Mouse (Mus musculus): ENCODE results near the gene Gm498. TPM values are rescaled to one million over a fixed set of nuclear protein-coding genes. Genes with fewer than 3 reads are reported as not detected.

Gene Gm498
- polyA plus RNA-seq, 1 experiment, result not detected

DNA sequence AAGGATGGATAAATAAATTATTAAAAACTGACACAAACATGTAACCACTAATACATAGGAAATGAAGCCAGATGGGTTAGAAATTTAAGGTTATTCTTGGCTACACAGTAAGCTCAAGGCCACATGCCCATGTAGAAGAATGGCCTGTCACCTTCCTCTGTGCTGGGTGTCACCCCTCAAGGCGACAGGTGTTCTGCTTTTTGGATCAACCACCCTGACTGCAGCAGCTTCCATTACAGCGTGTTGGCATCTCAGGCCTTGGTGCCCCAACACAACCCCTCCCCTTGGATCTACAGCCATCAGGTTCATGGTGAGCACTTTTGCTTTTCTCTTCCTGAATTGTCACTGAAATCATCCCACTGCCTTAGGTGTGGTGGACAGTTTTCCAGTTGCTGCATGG is 34.0 kb upstream of the Gm498 start:
- Histone ChIP-seq H3K4me1 (ENCODE audit: control insufficient read depth, insufficient read depth, low read length) (peaks cover 12% of the 10 kb centered on the region), H3K27ac (ENCODE audit: insufficient read depth, low read length) (no peak overlapping the region), H3K4me3 (ENCODE audit: insufficient read depth, low read length) (no peak overlapping the region)
- no peak for TF ChIP-seq POLR2A (IDR thresholded peaks at IDR 0.05; ENCODE audit: extremely low read depth, insufficient read depth, low read length)
- TF ChIP-seq CTCF (IDR thresholded peaks at IDR 0.05; ENCODE audit: extremely low read depth, insufficient read depth, low read length), result no peak

DNA sequence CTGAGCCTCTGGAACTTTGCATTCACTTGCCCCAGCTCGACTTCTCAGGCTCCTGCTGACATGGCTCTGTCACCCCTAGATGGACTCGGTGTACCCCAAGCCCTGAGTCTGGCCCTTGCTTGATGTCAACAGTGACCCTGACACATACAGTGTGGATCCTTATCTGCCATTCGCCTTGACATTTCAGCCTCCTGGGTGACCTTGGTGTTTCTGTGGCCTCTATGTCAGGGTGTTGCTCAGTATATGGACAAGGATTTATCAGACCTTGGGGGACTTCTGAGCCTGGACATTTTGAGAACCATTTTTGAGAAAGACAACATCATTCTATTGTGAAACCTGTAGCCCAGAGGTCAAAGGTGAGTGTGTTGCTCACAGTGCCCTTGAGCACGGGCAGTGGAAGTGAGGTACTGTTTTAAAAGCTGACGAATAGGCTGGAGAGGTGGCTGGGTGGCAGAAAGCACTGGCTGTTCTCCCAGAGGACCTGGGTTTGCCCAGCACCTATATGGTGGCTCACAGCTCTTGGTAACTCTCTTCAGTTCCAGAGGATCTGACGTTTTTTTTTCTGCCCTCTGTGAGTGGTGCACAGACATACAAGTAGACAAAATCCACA is 33.0 kb upstream of the Gm498 start:
- H3K4me3 ChIP-seq (ENCODE audit: insufficient read depth, low read length), result no peak overlapping the region
- TF ChIP-seq POLR2A (IDR thresholded peaks at IDR 0.05; ENCODE audit: extremely low read depth, insufficient read depth, low read length) (no peak), CTCF (IDR thresholded peaks at IDR 0.05; ENCODE audit: extremely low read depth, insufficient read depth, low read length) (no peak)
- H3K4me1 ChIP-seq (ENCODE audit: control insufficient read depth, insufficient read depth, low read length), result peaks cover 12% of the 10 kb centered on the region
- H3K27ac ChIP-seq (ENCODE audit: insufficient read depth, low read length), result no peak overlapping the region

DNA sequence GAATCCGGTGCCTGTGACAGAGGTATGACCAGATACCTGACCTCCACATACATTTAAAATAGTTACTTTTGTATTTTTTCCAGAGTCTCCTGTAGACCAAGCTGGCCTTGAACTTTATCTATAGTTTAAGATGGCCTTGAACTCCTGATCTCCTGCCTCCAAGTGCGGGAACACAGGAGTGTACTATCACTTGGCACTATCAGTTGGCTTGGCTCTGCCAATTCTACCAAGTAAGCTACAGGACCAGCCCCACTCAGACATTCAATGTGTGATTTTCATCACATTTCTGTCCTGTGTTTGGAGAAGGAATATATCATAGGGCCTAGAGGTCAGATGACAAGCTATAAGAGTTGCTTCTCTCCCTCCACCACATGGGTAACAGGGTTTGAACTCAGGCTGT is 32.3 kb upstream of the Gm498 start:
- no peak for TF ChIP-seq POLR2A (IDR thresholded peaks at IDR 0.05; ENCODE audit: extremely low read depth, insufficient read depth, low read length)
- TF ChIP-seq CTCF (IDR thresholded peaks at IDR 0.05; ENCODE audit: extremely low read depth, insufficient read depth, low read length), result no peak
- Histone ChIP-seq H3K4me3 (ENCODE audit: insufficient read depth, low read length) (no peak overlapping the region), H3K27ac (ENCODE audit: insufficient read depth, low read length) (no peak overlapping the region), H3K4me1 (ENCODE audit: control insufficient read depth, insufficient read depth, low read length) (peaks cover 12% of the 10 kb centered on the region)

GRCm38 (mm10) chr7:143834972-143835371 is 31.7 kb upstream of the Gm498 start:
- TF ChIP-seq POLR2A (IDR thresholded peaks at IDR 0.05; ENCODE audit: extremely low read depth, insufficient read depth, low read length) (no peak), CTCF (IDR thresholded peaks at IDR 0.05; ENCODE audit: extremely low read depth, insufficient read depth, low read length) (no peak)
- no peak overlapping the region for H3K4me3 ChIP-seq (ENCODE audit: insufficient read depth, low read length)
- H3K27ac ChIP-seq (ENCODE audit: insufficient read depth, low read length), result no peak overlapping the region
- peaks cover 12% of the 10 kb centered on the region for H3K4me1 ChIP-seq (ENCODE audit: control insufficient read depth, insufficient read depth, low read length)

DNA sequence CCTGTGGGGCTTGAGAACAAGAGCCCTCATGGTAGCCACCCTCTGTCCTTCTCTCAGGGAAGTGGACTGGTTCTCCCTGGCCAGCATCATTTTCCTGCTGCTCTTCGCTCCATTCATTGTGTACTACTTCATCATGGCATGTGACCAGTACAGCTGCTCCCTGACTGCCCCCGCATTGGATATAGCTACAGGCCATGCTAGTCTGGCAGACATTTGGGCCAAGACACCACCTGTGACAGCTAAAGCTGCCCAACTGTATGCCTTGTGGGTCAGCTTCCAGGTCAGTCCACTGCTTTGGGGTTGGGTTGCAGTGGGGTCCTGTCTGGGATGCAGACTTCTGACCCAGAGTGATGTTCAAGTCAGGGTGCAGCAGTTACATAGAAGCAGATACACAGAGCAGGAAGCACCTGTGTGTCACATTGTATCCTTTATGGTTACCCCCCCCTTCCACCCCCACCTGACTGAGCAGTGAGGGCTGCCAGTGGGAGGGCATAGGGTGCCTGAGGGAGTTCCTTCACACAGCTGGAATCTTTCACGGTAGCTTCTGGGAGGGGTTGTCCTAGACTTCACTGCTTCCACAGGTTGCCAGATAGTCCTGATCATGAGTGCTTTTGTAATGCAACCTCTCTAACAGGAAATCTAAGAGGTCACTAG is 28.8 kb upstream of the Gm498 start:
- no peak overlapping the region for H3K27ac ChIP-seq (ENCODE audit: insufficient read depth, low read length)
- H3K4me3 ChIP-seq (ENCODE audit: insufficient read depth, low read length), result no peak overlapping the region
- TF ChIP-seq CTCF (IDR thresholded peaks at IDR 0.05; ENCODE audit: extremely low read depth, insufficient read depth, low read length), result no peak
- no peak for TF ChIP-seq POLR2A (IDR thresholded peaks at IDR 0.05; ENCODE audit: extremely low read depth, insufficient read depth, low read length)
- H3K4me1 ChIP-seq (ENCODE audit: control insufficient read depth, insufficient read depth, low read length), result peaks cover 9% of the 10 kb centered on the region; the same call in 1 of the 2 replicates

DNA sequence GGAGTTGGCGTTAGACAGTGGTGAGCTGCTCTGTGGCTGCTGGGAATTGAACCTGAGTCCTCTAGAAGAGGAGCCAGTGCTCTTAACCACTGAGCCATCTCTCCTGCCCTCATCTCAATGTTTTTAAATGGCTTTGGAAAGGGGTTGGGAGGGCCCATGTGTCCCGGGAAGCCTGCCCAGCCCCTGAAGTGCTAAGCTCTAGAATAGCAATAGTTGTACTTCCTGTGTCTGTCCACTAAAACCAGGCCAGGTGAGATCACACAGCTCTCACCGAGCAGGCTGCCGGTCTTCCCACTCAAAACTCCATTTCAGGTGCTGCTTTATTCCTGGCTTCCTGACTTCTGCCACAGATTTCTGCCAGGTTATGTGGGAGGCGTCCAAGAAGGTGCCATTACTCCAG is 26.5 kb upstream of the Gm498 start:
- TF ChIP-seq POLR2A (IDR thresholded peaks at IDR 0.05; ENCODE audit: extremely low read depth, insufficient read depth, low read length) (no peak), CTCF (IDR thresholded peaks at IDR 0.05; ENCODE audit: extremely low read depth, insufficient read depth, low read length) (no peak)
- Histone ChIP-seq H3K4me1 (ENCODE audit: control insufficient read depth, insufficient read depth, low read length) (peaks cover 2% of the 10 kb centered on the region; the same call in 1 of the 2 replicates), H3K4me3 (ENCODE audit: insufficient read depth, low read length) (no peak overlapping the region), H3K27ac (ENCODE audit: insufficient read depth, low read length) (no peak overlapping the region)

DNA sequence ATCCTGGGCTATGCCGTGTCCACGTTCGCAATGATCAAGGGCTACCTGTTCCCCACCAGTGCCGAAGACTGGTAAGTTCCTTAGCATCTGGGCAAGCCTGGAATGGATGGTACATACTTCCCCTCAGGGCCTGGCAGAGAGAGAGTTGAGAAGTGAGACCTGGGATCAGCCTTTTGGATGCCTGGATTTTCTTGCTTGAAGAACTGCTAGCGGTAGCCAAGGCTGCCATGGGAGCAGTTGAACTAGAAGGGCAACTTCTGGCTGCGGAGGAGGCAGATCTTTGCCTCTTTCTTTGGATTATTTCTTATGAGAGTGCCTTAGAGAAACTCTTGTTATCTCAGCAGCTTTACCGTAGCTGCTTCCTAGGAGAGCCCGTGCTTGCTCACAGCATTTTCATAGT is 25.3 kb upstream of the Gm498 start:
- H3K27ac ChIP-seq (ENCODE audit: insufficient read depth, low read length), result no peak overlapping the region
- TF ChIP-seq CTCF (IDR thresholded peaks at IDR 0.05; ENCODE audit: extremely low read depth, insufficient read depth, low read length) (no peak), POLR2A (IDR thresholded peaks at IDR 0.05; ENCODE audit: extremely low read depth, insufficient read depth, low read length) (no peak)
- no peak overlapping the region for H3K4me3 ChIP-seq (ENCODE audit: insufficient read depth, low read length)
- H3K4me1 ChIP-seq (ENCODE audit: control insufficient read depth, insufficient read depth, low read length), result no peaks in the 10 kb centered on the region

GRCm38 (mm10) chr7:143848127-143848767 is 18.4 kb upstream of the Gm498 start:
- no peak for TF ChIP-seq CTCF (IDR thresholded peaks at IDR 0.05; ENCODE audit: extremely low read depth, insufficient read depth, low read length)
- TF ChIP-seq POLR2A (IDR thresholded peaks at IDR 0.05; ENCODE audit: extremely low read depth, insufficient read depth, low read length), result no peak
- no peak overlapping the region for H3K27ac ChIP-seq (ENCODE audit: insufficient read depth, low read length)
- H3K4me1 ChIP-seq (ENCODE audit: control insufficient read depth, insufficient read depth, low read length), result no peaks in the 10 kb centered on the region
- H3K4me3 ChIP-seq (ENCODE audit: insufficient read depth, low read length), result no peak overlapping the region

- no peak overlapping the region for H3K27ac ChIP-seq (ENCODE audit: insufficient read depth, low read length)
- TF ChIP-seq POLR2A (IDR thresholded peaks at IDR 0.05; ENCODE audit: extremely low read depth, insufficient read depth, low read length) (no peak), CTCF (IDR thresholded peaks at IDR 0.05; ENCODE audit: extremely low read depth, insufficient read depth, low read length) (no peak)
- H3K4me3 ChIP-seq (ENCODE audit: insufficient read depth, low read length), result no peak overlapping the region
- no peaks in the 10 kb centered on the region for H3K4me1 ChIP-seq (ENCODE audit: control insufficient read depth, insufficient read depth, low read length)
Measured at GRCm38 (mm10) chr7:143848768-143849482, 17.7 kb upstream of the Gm498 start.

Measured in cortical plate, adult 2 months (tissue).